Mouse (Mus musculus) liver (tissue): ENCODE measurements around the gene Gm498.
A peak's percentile ranks its signal among the peaks of the same experiment; 100 is the strongest.

Experiments
- DNase-seq: peaks from one replicate; pipeline ENCODE4 v3.0.0-alpha.2; 2020; ENCODE audit warnings: mixed read lengths

Gene Gm498

GRCm38 (mm10) chr7:143866538-143866937, at the start of gene Gm498:
Gm498 (plus strand) TSS chr7:143866838.
- DNase-seq, result no peak

DNA sequence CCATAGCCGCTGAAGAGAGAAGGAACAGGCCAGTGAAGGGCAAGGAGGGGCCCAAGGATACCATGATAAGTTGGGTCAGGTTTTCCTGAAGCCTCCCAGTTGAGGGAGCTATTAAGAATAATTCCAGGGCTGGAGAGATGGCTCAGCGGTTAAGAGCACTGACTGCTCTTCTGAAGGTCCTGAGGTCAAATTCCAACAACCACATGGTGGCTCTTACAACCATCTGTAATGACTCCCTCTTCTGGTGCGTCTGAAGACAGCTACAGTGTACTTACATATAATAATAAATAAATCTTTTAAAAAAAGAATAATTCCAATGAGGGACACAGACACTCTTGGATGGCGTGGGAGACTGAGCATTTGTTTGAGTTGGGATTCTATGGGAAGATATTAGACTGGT, 47.4 kb upstream of the Gm498 start:
- no peak for DNase-seq

- DNase-seq, result no peak
These were observed 45.4 kb upstream of the Gm498 start for GRCm38 (mm10) chr7:143821241-143821640.

DNA sequence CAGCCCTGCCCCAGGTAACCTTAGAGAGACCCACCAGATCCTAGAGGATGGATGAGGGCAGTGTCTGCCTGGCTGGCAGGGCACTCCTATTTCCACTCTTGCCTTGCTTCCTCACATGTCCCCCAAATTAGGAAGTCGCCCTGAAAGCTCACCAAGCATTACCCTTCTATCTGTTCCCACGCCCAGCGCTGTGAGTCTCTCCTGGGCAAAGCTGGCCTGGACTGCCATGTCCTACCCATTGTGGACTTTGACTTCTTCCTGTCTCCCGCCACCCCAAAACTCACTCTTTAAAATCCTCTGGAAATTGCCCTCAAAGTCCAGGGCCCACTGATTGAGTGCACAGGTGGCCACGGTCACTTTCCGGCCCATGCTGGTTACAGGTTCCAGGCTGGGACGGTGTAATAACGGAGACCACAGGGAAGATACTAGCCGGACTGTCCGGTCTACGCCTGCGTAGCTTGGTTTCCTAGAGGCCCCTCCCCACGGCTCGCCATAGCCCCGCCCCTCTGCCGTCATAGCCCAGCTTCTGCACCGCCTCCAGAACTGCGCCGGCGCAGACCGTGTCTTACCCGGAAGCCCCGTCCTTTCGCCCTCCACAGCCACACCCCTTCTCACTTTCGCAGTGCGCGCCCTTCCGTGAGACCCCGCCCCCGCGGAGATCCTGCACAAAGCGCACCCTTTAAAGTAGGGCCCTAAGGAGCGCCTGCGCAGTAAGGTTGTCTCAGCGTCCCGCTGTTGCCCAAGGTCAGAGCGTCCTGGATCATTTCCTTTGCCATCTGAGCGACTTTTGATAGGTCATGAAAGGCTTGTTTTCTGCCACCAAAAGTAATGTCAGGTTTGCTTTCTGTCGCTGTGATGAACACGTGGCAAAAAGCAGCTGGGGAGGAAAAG, 44.0 kb upstream of the Gm498 start, which contains the start of the genes Nadsyn1 and Dhcr7:
Gene Nadsyn1, minus strand, starts transcription at position 475 of the 891 bp plus-strand sequence.
Gene Dhcr7, plus strand, starts transcription at position 771 of the 891 bp plus-strand sequence.
- DNase-seq, result peak; percentile 99

DNA sequence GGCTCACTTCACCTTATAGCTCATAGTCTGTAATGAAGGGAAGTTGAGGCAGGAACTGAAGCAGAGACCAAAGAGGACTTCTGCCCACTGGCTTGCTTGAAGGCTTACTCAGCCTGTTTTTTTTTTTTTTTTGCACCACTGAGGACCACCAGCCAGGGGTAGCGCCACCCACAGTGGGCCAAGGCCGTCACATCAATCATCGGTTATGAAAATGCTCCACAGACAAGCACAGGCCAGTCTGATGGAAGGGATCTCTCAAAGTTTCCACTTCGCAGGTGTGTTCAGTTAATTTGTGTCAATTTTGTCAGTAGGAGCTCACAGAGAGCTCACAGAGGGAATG, 43.4 kb upstream of the Gm498 start:
- DNase-seq, result no peak

- DNase-seq, result no peak
These were observed 39.7 kb upstream of the Gm498 start for GRCm38 (mm10) chr7:143826985-143827384.

GRCm38 (mm10) chr7:143829504-143830331, 36.9 kb upstream of the Gm498 start:
- DNase-seq, result peak; percentile 97

DNA sequence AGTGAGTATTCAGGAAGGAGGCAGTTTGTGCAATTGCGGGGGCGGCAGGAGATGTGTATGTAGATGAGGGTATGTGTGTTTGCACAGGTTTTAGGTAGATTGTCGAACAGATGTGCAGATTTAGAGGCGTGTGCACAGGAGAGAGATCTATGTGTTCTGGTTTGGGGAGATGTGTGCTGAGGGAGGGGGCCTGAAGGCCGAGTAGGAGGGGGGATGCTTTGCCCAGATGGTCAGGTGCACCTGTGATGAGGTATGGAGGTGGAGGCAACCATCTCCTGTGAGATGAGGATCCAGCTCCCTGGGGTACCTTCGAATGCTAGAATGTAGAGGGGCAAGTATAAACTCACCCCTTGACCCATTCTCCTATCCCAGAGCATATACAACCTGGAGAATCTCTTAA, 36.2 kb upstream of the Gm498 start:
- no peak for DNase-seq

DNA sequence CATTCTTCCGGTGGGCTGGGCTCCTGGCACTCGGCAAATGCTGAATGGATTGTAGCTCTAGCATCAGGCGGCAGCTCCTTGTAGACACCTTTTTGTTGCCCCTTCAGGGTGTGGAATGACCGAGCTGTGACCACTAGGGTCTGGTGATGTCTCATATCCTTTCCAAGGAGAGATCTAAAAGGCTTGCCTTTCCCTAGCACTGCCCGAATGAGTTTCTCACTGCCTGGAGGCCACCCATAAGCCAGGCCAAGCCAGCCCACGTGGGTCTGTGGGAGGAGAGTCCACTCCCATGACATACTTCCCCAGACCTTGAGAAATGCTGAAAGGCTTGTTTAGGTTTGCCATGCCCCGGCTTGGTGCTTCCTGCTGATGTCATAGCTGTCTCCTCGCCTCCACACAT, 34.4 kb upstream of the Gm498 start:
- no peak for DNase-seq

DNA sequence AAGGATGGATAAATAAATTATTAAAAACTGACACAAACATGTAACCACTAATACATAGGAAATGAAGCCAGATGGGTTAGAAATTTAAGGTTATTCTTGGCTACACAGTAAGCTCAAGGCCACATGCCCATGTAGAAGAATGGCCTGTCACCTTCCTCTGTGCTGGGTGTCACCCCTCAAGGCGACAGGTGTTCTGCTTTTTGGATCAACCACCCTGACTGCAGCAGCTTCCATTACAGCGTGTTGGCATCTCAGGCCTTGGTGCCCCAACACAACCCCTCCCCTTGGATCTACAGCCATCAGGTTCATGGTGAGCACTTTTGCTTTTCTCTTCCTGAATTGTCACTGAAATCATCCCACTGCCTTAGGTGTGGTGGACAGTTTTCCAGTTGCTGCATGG, 34.0 kb upstream of the Gm498 start:
- no peak for DNase-seq

DNA sequence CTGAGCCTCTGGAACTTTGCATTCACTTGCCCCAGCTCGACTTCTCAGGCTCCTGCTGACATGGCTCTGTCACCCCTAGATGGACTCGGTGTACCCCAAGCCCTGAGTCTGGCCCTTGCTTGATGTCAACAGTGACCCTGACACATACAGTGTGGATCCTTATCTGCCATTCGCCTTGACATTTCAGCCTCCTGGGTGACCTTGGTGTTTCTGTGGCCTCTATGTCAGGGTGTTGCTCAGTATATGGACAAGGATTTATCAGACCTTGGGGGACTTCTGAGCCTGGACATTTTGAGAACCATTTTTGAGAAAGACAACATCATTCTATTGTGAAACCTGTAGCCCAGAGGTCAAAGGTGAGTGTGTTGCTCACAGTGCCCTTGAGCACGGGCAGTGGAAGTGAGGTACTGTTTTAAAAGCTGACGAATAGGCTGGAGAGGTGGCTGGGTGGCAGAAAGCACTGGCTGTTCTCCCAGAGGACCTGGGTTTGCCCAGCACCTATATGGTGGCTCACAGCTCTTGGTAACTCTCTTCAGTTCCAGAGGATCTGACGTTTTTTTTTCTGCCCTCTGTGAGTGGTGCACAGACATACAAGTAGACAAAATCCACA, 33.0 kb upstream of the Gm498 start:
- DNase-seq, result no peak

- DNase-seq, result no peak
These were observed 32.3 kb upstream of the Gm498 start for GRCm38 (mm10) chr7:143834316-143834715.

GRCm38 (mm10) chr7:143834972-143835371, 31.7 kb upstream of the Gm498 start:
- DNase-seq, result no peak

DNA sequence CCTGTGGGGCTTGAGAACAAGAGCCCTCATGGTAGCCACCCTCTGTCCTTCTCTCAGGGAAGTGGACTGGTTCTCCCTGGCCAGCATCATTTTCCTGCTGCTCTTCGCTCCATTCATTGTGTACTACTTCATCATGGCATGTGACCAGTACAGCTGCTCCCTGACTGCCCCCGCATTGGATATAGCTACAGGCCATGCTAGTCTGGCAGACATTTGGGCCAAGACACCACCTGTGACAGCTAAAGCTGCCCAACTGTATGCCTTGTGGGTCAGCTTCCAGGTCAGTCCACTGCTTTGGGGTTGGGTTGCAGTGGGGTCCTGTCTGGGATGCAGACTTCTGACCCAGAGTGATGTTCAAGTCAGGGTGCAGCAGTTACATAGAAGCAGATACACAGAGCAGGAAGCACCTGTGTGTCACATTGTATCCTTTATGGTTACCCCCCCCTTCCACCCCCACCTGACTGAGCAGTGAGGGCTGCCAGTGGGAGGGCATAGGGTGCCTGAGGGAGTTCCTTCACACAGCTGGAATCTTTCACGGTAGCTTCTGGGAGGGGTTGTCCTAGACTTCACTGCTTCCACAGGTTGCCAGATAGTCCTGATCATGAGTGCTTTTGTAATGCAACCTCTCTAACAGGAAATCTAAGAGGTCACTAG, 28.8 kb upstream of the Gm498 start:
- no peak for DNase-seq

- no peak for DNase-seq
These were observed 26.5 kb upstream of the Gm498 start for GRCm38 (mm10) chr7:143840121-143840520.

DNA sequence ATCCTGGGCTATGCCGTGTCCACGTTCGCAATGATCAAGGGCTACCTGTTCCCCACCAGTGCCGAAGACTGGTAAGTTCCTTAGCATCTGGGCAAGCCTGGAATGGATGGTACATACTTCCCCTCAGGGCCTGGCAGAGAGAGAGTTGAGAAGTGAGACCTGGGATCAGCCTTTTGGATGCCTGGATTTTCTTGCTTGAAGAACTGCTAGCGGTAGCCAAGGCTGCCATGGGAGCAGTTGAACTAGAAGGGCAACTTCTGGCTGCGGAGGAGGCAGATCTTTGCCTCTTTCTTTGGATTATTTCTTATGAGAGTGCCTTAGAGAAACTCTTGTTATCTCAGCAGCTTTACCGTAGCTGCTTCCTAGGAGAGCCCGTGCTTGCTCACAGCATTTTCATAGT, 25.3 kb upstream of the Gm498 start:
- no peak for DNase-seq

GRCm38 (mm10) chr7:143848127-143848767, 18.4 kb upstream of the Gm498 start:
- DNase-seq, result no peak

DNA sequence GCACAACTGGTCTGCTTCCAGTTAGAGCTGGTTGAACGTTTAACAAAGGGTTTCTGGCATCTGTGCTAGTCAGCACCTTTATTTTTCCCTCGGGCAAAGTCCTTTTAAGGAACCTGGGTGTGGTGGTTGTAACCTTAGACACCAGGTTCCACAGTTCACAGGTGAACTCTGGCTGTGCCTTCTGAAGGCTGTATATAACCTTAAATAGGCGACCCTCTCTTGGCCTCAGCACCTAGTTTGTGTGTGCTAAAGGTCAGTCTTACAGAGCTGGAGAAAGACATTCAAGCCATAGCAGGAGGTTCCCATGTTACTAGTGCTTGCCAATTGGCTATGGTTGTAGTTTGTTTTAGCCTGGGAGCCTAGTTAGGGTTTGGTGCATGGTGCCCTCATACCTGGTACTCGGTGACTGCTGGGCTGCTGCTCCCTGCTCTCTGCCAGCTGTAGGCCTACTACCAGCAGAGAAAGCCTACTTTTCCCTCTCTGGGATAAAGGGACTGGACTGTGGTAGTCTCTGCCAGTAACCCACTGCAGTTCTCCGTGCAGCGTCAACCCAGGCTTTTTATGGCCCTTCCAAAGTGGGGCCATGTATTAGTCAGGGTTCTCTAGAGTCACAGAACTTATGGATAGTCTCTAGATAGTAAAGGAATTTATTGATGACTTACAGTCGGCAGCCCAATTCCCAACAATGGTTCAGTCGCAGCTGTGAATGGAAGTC, 17.7 kb upstream of the Gm498 start:
- DNase-seq, result no peak

- no peak for DNase-seq
These were observed 2.2 kb downstream of the Gm498 start for GRCm38 (mm10) chr7:143868874-143869273.

DNA sequence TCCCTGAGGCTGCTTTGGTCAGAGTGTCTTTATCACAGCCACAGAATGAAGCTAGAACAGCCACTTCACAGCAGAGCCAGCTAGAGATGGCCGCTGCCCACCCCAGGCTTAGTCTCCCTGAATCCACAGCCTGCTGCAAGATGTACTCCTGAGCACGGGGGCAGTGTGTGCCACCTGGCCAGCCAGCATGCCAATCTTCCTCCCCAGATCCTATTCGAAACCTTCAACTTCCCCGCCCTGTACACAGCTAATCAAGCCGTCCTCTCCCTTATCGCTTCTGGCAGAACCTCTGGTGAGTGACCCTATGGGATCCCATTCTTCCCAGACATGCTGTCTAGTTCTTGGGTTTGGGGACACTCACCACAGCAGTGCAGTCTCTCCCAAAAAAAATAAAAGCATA, 17.1 kb downstream of the Gm498 start:
- DNase-seq, result no peak

DNA sequence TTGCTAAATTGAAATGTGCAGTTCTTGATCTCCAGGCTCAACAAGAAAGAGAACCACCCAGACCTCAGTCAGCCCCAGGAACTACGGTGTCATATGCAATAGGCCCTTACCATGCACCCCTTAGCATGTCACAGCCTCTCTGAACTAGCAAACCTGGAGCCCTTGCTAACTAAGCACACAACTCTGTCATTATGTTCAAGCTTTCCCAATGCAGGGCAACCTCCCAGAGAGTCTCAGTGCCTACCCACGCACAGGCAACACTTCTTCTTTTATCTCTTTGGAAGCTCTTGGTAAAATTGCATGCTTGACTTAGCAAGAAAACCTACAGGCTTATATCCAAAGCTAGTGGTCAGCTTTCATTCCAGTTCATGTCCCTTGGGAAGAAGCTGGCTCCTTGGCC, 24.5 kb downstream of the Gm498 start:
- DNase-seq, result no peak

GRCm38 (mm10) chr7:143892361-143892760, 25.7 kb downstream of the Gm498 start:
- no peak for DNase-seq
